Mouse (Mus musculus) midbrain, embryonic 12.5 days (tissue): ENCODE measurements at regions not wholly inside any gene's neighbourhood (a gene's known extent, or its start where the extent isn't known, plus 50 kb on each side); places are given as distances from the start of the nearest gene placed in this dataset.

Source experiments
- ATAC-seq: fragments of 200-750 bp; cut with Nextera tagmentation; 2 replicates; pipeline ENCODE4 v1.8.0; 2017; ENCODE audit warnings: low read depth, moderate TSS enrichment, moderate library complexity; ENCODE audit not compliant: low FRiP score
- H3K27ac ChIP-seq: fragments of 300-500 bp; sonication (generic); replicated peaks from 2 replicates; pipeline ENCODE4 v1.5.1; 2016; ENCODE audit warnings: mild to moderate bottlenecking
- H3K27me3 ChIP-seq: fragments of 300-500 bp; sonication (generic); 2 replicates; pipeline ENCODE4 v1.6.1; 2016; ENCODE audit warnings: mild to moderate bottlenecking
- H3K36me3 ChIP-seq: fragments of 300-500 bp; sonication (generic); 2 replicates; pipeline ENCODE4 v1.6.1; 2016
- H3K4me1 ChIP-seq: fragments of 300-500 bp; sonication (generic); 2 replicates; pipeline ENCODE4 v1.6.1; 2016
- H3K4me2 ChIP-seq: fragments of 300-500 bp; sonication (generic); replicated peaks from 2 replicates; pipeline ENCODE4 v1.6.1; 2016; ENCODE audit warnings: mild to moderate bottlenecking, moderate library complexity
- H3K4me3 ChIP-seq: fragments of 300-500 bp; sonication (generic); 2 replicates; pipeline ENCODE4 v1.5.1; 2016; ENCODE audit warnings: mild to moderate bottlenecking
- H3K9ac ChIP-seq: fragments of 300-500 bp; sonication (generic); replicated peaks from 2 replicates; pipeline ENCODE4 v1.6.1; 2016; ENCODE audit warnings: mild to moderate bottlenecking, moderate library complexity
- H3K9me3 ChIP-seq: fragments of 300-500 bp; sonication (generic); 2 replicates; pipeline ENCODE4 v1.6.1; 2016; ENCODE audit warnings: mild to moderate bottlenecking
- WGBS: fragments of 180-500 bp; shearing (Covaris S2); methylation state at CpG from one replicate; pipeline ENCODE4 v1.1.7; 2016; 5-methylcytosine and 5-hydroxymethylcytosine counted together

DNA sequence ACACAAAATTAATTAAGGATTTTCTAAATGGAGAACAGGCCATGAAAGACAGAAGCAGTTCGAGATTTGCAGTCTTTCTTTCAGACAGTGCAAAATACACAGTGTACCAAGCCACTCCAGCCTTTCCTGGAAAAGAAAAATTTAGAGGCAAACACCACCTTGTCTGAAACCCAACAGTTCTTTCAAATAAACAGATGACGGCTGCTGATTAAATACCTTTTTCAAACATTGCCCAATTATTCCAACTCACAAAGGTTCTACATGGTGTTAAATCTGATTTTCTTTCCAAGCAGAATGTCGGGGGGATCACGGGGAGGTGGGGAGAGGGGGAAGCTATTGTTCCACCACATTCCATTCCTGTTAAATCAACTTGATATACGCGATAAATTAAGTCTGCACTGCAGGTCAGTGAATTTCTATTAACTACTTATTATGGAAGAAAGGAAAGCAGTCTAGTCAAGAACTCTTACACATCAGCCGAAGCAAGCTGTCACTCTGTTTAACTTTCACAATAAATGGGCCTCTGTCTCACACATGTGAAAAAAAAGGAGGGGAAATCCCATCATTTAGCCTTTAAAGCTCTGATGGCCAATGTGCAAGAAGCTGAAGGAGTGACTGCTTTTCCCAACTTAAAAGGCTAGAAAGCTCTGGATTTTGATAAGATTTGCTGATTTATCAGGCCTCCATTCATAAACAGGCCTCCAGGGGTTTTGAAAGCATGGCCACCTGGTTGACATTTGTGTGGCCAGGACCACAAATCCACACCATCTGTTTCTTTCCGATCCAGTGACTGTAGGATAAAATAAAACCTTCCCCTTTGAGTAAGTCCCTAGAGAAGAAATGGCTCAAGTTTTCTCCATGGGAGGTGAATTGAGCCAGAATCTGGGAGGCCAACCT lies 165.4 kb downstream of the Nedd1 start:
- H3K36me3 ChIP-seq, result no peaks in the 10 kb centered on the region
- peak; percentile 78 for ATAC-seq
- H3K4me2 ChIP-seq, result peak overlapping the region; percentile 40
- peak overlapping the region; percentile 2; the same call in 1 of the 2 replicates for H3K4me3 ChIP-seq
- peak overlapping the region; percentile 71 for H3K27ac ChIP-seq
- peaks cover 28% of the 10 kb centered on the region for H3K4me1 ChIP-seq
- H3K9me3 ChIP-seq, result no peaks in the 10 kb centered on the region
- H3K27me3 ChIP-seq, result 0 out of 2 replicates have a peak, but pooled peaks cover 2% of the 10 kb centered on the region
- no peak overlapping the region for H3K9ac ChIP-seq
- WGBS, result 3% methylated on average over 8 of the region's 8 CpGs

DNA sequence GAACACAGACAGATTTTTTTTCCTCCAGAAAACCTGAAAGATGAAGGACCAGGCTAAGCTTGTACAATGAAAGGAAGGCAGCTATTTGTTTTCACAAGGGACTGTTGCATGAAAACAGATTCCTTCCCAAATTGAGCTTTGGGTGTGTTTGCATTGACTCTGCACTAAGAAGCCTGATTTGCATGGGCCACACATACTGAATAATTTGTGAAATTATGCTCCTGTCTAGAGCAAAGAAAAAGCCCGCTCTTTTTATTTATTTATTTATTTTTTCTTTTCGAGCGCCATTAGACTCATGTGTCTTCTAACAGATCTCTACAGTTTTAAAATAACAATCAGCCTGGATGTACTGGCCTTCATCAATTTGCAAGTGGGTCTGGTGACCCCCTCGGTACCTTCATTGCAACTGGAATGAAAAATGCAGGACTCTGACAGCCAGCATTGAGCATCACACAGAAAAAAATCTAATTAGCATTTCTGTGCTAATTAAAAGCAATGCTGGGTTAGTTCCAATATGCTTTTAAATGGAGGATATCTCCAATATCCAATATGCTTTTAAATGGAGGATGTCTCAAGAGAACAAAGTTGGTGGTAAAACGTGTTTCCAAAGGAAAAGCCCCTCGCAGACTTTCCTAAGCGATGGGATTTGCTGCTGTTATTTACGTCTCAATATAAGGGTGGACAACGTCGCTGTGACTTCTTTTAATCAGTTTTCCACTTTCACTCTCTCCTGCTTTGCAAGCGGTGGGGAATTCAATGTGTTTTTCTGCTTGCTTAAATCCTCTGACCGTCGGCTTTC lies 166.3 kb downstream of the Nedd1 start:
- WGBS, result 8% methylated on average over 13 of the region's 13 CpGs

DNA sequence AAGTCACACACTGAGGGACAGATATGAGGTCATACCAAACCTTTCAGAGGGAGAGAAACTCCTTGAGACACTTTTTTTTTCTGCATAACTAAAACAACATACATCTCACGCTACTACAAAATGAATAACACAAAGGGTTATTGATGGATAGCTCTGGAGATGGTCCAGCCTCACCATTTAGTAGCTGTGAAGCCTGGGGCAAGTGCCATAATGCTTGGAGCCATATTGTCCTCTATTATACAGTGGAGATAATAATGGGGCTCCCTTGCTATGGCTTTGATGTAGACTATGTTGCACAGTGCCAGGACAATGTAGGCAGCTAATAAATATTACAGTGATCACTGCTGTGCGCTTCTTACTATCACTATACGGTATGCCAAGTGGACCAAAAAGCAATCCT lies 168.3 kb downstream of the Nedd1 start:
- Histone ChIP-seq H3K4me1 (peaks cover 35% of the 10 kb centered on the region), H3K27me3 (no peaks in the 10 kb centered on the region), H3K9me3 (no peaks in the 10 kb centered on the region), H3K9ac (no peak overlapping the region), H3K36me3 (no peaks in the 10 kb centered on the region), H3K27ac (no peak overlapping the region), H3K4me2 (no peak overlapping the region), H3K4me3 (no peak overlapping the region)
- ATAC-seq, result no peak
- WGBS, result 91% methylated on average over 3 of the region's 3 CpGs

More for the DNA sequence above, 166.3 kb downstream of the Nedd1 start:
- Histone ChIP-seq H3K9me3 (no peaks in the 10 kb centered on the region), H3K27ac (peak overlapping the region; percentile 71), H3K36me3 (no peaks in the 10 kb centered on the region), H3K4me2 (peak overlapping the region; percentile 40), H3K27me3 (no peaks in the 10 kb centered on the region), H3K4me3 (peak overlapping the region; percentile 2), H3K4me1 (peaks cover 28% of the 10 kb centered on the region), H3K9ac (no peak overlapping the region)
- ATAC-seq, result peak; percentile 31; the same call in 1 of the 2 replicates

DNA sequence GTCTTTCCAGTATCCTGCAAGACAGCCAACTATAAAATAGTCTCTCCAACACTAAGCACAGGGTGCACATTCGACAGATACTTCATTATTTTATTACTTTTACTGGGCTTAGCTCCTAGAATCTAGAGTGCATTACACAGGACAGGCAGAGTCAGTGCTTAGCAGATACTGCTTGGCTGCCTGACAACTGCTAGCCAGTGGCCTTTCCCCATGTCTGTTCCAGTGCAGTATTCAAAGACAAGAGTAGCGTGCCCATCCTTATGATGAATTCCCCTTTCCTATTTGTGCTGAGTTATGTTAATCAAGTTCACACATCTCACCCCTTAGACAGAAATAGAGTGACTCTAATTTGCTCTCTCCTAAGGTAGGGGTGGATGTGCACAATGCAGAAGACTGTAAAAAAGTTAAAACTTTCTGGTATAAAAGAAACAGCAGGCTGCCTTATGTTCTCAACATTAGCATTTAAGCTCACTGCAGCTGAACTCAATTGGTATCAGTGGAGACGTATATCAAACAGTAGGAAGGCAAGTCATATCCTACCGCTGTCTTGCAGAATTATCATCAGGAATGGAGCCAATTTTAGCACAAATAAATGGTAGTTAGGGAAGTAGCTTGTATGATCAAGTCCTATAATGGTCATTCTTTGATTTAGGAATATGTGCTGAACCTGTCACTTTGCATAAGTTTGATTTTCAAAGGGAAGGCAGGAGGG lies 173.2 kb downstream of the Nedd1 start:
- 54% methylated on average over 4 of the region's 4 CpGs for WGBS
- Histone ChIP-seq H3K4me2 (no peak overlapping the region), H3K27ac (no peak overlapping the region), H3K36me3 (no peaks in the 10 kb centered on the region), H3K9me3 (no peaks in the 10 kb centered on the region), H3K4me1 (0 out of 2 replicates have a peak, but pooled peaks cover 7% of the 10 kb centered on the region), H3K9ac (no peak overlapping the region), H3K27me3 (no peaks in the 10 kb centered on the region; the same call in 1 of the 2 replicates), H3K4me3 (no peak overlapping the region)
- 0 out of 2 replicates have a peak, but pooled peaks have one; percentile 23 for ATAC-seq

DNA sequence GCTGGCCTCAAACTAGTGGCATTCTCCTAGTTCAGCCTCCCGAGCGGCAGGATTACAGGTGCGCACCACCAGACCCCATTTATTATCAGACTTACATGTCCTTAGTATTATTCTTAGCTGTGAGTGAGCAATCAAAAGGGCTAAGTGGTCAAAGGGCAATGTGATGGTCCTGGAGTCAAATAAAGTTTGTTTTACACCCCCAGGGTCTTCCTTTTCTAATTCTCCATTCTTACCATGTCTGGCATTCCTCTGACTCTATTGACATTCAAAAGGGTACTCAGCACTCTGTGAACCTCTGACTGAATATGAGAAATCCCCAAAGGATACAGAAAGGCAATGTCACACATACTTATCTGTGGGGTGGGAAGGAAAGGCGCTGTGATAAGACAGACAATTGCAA lies 183.8 kb downstream of the Nedd1 start:
- Histone ChIP-seq H3K36me3 (no peaks in the 10 kb centered on the region), H3K4me3 (no peak overlapping the region)
- 77% methylated on average over 4 of the region's 4 CpGs for WGBS

DNA sequence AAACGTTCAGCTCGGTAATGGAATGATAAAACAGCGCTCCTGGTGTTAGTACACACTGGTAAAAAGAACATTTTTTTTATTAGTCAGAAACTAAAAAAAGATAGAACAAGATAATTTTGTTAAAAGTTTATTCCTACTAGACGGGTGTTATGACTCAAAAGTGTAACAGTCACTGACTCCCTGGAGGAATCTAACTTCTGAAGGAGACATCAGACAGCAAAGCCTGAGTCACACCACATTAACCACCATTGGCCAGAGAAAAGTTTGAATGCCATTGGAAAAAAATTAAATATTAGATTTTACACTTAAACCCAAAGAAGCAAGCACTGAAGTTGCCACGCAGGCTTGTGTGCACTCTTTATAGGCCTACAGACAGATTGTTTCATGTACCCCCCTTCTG lies 205.3 kb downstream of the Nedd1 start:
- no peak for ATAC-seq
- H3K27ac ChIP-seq, result no peak overlapping the region
- no peak overlapping the region for H3K4me2 ChIP-seq
- no peaks in the 10 kb centered on the region for H3K9me3 ChIP-seq
- H3K4me3 ChIP-seq, result no peak overlapping the region
- H3K36me3 ChIP-seq, result no peaks in the 10 kb centered on the region
- H3K27me3 ChIP-seq, result 0 out of 2 replicates have a peak, but pooled peaks cover 4% of the 10 kb centered on the region
- no peak overlapping the region for H3K9ac ChIP-seq
- WGBS, result 50% methylated on average over 5 of the region's 5 CpGs
- no peaks in the 10 kb centered on the region for H3K4me1 ChIP-seq

More for the DNA sequence above, 183.8 kb downstream of the Nedd1 start:
- H3K9me3 ChIP-seq, result no peaks in the 10 kb centered on the region
- H3K4me1 ChIP-seq, result no peaks in the 10 kb centered on the region
- no peak overlapping the region for H3K9ac ChIP-seq
- ATAC-seq, result no peak
- H3K27me3 ChIP-seq, result no peaks in the 10 kb centered on the region
- H3K27ac ChIP-seq, result no peak overlapping the region
- H3K4me2 ChIP-seq, result no peak overlapping the region

DNA sequence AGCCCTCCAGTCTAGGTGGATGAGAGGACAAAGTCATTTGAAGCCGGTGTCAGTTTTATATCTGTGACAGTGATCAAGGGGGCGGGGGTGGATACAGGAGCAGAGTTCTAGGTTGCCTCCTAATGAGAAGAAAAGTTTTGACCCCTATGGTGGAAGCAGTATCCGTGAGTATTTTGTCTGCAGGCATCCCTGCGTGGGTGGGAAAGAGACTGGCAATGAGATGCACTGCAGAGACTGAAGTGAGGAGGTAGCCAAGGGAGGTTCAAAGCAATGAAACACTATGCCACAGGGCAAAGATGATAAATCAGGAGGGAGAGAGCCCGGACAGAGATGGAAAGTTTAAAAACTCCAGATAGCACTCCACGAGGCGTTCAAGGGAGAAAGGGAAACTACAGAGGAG lies 210.5 kb downstream of the Nedd1 start:
- 82% methylated on average over 7 of the region's 7 CpGs for WGBS
- no peaks in the 10 kb centered on the region for H3K36me3 ChIP-seq
- no peak for ATAC-seq
- H3K4me1 ChIP-seq, result no peaks in the 10 kb centered on the region
- no peak overlapping the region for H3K4me3 ChIP-seq
- no peak overlapping the region for H3K27ac ChIP-seq
- H3K9ac ChIP-seq, result no peak overlapping the region
- no peaks in the 10 kb centered on the region for H3K9me3 ChIP-seq
- 0 out of 2 replicates have a peak, but pooled peaks cover 4% of the 10 kb centered on the region for H3K27me3 ChIP-seq
- no peak overlapping the region for H3K4me2 ChIP-seq

DNA sequence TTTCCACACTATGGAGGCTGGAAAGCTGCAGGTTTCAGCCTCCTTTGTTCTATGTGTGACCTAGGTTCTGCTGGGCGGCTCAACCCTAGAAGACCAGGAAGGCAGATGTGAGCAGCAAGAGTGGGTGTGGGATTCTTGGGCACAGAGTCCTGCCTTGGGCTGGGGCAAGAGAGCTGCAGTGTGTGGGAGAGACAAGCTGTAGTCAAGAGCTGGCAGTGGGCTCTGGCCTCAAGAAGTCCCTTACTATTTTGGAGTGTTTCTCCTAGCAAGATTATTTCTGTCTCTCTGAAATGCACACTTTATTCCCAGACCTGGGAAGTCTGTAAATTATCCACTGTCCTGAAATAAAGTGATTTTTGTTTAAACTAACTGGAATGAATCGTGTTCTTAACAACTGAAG lies 211.5 kb downstream of the Nedd1 start:
- no peaks in the 10 kb centered on the region for H3K9me3 ChIP-seq
- H3K9ac ChIP-seq, result no peak overlapping the region
- H3K36me3 ChIP-seq, result no peaks in the 10 kb centered on the region
- no peaks in the 10 kb centered on the region for H3K4me1 ChIP-seq
- no peak overlapping the region for H3K4me2 ChIP-seq
- no peak for ATAC-seq
- WGBS, result 90% methylated on average over 2 of the region's 2 CpGs
- no peak overlapping the region for H3K4me3 ChIP-seq
- H3K27me3 ChIP-seq, result 0 out of 2 replicates have a peak, but pooled peaks cover 4% of the 10 kb centered on the region
- no peak overlapping the region for H3K27ac ChIP-seq

DNA sequence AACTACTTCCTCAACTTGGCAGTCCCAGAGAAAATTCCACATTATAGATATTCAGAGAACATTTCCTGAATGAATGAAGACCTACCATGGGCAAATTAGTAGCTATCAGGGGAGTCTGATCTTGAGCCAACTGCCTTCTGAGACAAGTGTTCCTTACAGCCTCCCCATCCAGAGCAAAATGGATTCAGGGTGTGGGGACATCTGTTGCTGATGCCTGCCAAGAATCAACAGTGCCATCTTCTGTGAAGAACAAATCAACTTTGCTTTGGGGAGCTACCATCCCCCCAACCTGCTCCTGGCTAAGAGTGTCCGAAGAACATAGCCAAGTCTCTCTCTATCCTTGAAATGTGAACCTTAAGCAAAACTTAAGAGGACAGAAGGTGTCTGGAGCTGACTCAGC lies 217.9 kb downstream of the Nedd1 start:
- Histone ChIP-seq H3K4me2 (no peak overlapping the region), H3K27me3 (no peaks in the 10 kb centered on the region), H3K9ac (no peak overlapping the region), H3K4me3 (no peak overlapping the region), H3K27ac (no peak overlapping the region), H3K4me1 (no peaks in the 10 kb centered on the region; the same call in 1 of the 2 replicates), H3K36me3 (no peaks in the 10 kb centered on the region), H3K9me3 (no peaks in the 10 kb centered on the region)
- WGBS, result 100% methylated on average over 1 of the region's 1 CpGs
- ATAC-seq, result no peak

DNA sequence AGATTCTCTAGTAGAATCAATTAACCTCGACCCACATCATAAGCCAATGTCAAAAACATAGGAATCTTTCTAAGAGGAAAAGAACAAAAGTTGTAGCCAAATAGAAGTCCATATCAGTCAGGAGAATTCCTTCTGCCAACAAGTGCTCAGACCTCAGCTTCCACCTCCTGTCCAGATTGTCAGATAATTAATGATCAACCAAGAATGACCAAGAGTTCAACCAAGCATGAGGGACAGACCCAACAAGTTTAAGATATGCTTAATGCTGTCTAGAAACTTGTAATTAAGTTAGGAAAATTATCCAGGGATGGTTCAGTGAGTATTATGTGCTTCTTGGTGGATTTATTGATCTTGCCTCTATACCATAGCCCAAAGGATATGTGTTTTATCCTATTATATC lies 238.6 kb downstream of the Nedd1 start:
- 78% methylated on average over 1 of the region's 1 CpGs for WGBS
- H3K4me2 ChIP-seq, result no peak overlapping the region
- H3K4me1 ChIP-seq, result no peaks in the 10 kb centered on the region
- no peak overlapping the region for H3K4me3 ChIP-seq
- H3K9ac ChIP-seq, result no peak overlapping the region
- no peak for ATAC-seq
- 0 out of 2 replicates have a peak, but pooled peaks cover 10% of the 10 kb centered on the region for H3K9me3 ChIP-seq
- no peak overlapping the region for H3K27ac ChIP-seq
- no peaks in the 10 kb centered on the region for H3K27me3 ChIP-seq
- no peaks in the 10 kb centered on the region for H3K36me3 ChIP-seq

DNA sequence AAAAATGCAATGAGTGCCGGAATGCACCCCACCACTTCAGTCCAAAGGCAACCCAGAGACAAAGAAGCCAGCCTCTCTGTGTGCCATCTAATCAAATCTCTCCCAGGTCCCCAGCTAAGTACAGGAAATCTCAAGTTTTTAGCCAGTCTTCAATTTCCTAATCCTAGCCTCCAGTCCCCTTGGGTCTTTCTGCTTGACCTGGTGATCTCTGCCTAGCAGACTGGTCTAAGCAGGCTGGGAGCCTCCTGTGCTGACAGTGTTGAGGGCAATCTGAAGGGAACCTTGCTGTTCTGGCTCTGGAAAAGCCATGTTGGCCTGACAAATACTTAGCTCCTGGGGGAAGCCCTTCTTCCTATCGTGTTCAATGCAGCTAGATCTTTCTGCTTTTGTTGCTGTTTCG lies 248.9 kb downstream of the Nedd1 start:
- Histone ChIP-seq H3K27ac (no peak overlapping the region), H3K9ac (no peak overlapping the region), H3K4me1 (0 out of 2 replicates have a peak, but pooled peaks cover 3% of the 10 kb centered on the region), H3K27me3 (no peaks in the 10 kb centered on the region), H3K36me3 (no peaks in the 10 kb centered on the region), H3K4me3 (no peak overlapping the region), H3K4me2 (no peak overlapping the region), H3K9me3 (0 out of 2 replicates have a peak, but pooled peaks cover 7% of the 10 kb centered on the region)
- ATAC-seq, result no peak
- 29% methylated on average over 3 of the region's 3 CpGs for WGBS
